Mouse (Mus musculus) G1E (cell line): Measurements from ENCODE around the gene Sorbs1.

Experiments used
- CTCF ChIP-seq: IDR thresholded peaks from 2 replicates; pipeline ENCODE4 v1.5.1; 2012; ENCODE audit warnings: low read depth, low read length, inconsistent platforms, mixed read lengths
- GATA1 ChIP-seq: IDR thresholded peaks from 2 replicates; pipeline ENCODE4 v1.6.1; 2012; ENCODE audit warnings: borderline replicate concordance, low read length, inconsistent platforms, mixed read lengths

DNA sequence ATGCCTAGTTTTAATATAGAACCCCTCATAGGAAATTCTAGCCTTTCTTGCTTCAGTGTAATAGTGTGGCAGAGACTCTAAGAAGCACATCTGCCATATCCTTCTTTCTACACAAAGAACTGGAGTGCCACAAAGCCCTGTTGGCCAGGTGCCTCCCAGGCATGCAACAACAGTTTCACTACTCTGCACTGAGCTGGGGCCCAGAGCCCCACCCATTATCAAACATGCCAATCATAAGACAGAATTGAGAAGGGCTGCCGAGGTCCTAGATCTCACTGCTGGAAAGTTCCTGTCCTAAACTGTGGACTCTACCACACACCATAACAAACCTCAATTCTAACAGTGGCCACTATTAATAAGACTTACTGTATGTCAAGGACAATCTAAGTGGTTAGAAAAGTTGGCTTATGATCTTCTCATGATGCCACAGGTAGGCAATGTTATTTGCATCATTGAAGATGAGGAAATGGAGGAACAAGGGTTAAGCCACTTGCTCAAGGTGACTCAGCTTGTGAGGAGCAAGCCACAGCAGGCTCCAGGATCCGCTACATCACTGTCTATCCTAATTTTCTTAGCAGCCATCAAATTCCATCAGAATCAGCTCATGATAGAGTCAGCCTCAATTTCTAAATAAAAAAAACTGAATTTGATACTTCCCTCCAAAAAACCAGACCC is 257.1 kb downstream of the Sorbs1 start:
- TF ChIP-seq CTCF = no peak
- no peak for TF ChIP-seq GATA1
